Mouse (Mus musculus) heart, postnatal 14 days (tissue): ENCODE measurements at regions not wholly inside any gene's neighbourhood (a gene's known extent, or its start where the extent isn't known, plus 50 kb on each side); places are given as distances from the start of the nearest gene placed in this dataset.
A peak's percentile ranks its signal among the peaks of the same experiment; 100 is the strongest.
"Not testable (repeated sequence)": the region's sequence is repeated elsewhere in the genome, so short reads cannot be mapped to it uniquely, and the experiment has no call there.

Experiments used
- DNase-seq, 2 experiments: peaks; one replicate each; pipeline ENCODE4 v3.0.0; 2021 to 2022
- intact Hi-C: fragments of 180-260 bp; cut with DNase I; formaldehyde crosslinking; loops from one replicate; pipeline ENCODE4 v1.15.1; 2025

DNA sequence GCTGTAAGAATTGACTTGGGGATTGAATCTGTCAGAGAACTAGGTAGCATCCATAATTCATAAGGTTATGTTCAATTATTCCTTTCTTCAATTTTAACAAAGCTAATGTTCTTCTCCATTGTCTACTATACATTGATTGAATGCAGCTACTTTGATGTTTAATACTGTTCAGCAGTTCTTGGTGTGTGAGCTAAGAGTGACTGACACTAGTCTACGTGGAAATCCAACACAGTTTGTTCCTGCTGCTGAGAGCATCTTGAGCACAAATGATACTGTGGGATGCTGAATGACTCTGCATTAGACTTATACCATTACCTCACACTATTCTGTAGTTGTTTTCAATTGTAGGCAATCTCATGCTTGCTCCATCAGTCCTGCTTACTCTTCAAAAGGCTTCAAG lies 249.4 kb upstream of the Akr1e1 start:
- DNase-seq, result no peak
- intact Hi-C loops, result no loop called here

DNA sequence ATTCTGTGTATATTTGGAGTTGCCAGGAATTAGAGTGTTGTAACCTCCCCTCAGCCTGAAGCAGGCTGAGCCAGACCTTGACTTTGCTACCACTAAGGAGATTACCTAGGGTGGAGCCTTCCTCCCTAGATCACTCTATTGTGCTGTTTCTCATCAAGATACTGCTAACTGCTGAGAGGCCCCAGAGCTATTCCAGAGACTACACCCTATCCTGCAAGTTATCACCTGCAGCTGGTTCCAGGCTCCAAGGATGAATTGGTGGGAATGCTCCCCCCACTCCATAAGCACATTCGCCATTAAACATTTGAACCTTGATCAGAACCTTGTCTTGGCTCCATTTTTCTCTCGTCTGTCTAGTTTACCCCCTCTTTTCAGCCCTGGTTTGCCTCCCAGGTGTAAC lies 230.5 kb upstream of the Akr1e1 start:
- intact Hi-C loops, DNase-seq: not testable (repeated sequence)

DNA sequence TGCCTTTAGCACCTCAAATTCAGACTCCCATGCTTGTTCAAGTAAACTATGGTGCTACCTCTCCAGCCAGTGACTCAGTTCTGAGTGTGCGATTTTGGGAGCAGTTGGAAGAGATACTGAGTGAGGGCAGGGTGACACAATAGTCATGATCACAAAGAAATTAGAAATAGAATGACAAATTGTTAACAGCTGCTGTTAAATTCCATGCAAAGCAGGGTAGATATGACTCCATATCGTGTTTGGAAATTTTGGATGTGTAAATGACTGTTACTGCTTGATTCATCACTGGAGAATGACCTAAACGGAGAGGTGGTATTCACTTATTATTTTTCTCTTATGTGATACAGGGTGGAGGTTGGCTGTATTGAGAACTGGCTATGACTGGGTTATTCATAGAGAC lies 217.8 kb upstream of the Akr1e1 start:
- DNase-seq, result no peak
- intact Hi-C loops, result no loop called here

DNA sequence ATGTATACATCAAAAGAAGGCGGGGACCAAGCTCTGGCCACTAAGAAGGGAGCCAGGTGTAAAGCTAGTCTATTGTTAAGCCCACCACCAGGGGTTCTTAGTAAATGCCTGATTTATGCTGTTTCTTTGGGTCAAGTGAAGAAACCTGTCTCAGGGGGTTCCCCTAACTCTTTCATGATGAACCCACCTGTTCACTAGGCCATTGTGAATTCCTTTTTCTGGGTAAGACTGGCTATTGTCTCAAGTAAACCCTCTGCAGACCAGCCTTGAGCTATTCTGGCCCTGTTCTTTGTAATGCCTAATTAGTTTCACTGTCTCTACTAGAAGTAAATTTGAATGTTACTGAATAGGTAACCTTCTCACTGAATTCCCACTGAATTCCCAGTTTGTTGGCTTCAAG lies 216.8 kb upstream of the Akr1e1 start:
- intact Hi-C loops, DNase-seq: not testable (repeated sequence)

DNA sequence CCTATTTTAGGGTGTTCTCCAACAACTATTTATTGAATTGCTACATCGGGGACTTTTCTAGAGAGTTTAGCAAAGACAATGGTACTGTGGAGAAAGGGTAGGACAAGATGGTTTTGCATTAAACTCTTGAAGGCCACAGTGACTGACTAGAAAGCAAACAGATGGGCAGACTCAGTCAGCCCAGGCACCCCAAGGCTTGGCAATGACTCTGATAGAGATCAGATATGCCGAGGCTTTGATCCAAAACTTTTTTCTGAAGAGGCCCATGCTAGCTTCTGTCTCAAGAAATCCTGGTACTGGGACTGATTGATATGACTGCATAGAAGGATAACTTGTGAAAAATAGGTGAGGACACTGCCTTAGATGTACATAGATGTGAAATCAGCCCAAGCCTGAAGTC lies 197.9 kb upstream of the Akr1e1 start:
- intact Hi-C loops, result no loop called here
- DNase-seq, result no peak

DNA sequence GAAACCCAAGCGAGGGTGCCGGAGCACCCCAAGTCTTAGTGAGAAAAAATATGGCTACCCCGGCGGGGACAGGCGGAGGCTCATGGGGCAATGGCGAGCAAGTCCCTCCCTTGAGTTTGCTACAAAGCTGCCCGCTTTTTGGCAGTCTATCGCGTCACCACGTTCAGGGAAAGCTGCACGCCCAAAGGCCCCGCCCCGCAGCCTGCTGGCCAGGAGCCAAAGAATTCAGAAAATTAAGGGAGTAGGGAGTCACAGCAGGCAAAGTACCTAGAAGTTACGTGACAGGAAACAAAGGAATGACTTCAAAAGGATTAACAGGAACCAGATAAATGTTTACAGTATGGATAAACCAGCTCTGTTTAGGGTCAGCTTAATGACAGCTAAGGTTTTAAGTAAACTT lies 191.7 kb upstream of the Akr1e1 start:
- no peak for DNase-seq
- intact Hi-C loops, result no loop called here

DNA sequence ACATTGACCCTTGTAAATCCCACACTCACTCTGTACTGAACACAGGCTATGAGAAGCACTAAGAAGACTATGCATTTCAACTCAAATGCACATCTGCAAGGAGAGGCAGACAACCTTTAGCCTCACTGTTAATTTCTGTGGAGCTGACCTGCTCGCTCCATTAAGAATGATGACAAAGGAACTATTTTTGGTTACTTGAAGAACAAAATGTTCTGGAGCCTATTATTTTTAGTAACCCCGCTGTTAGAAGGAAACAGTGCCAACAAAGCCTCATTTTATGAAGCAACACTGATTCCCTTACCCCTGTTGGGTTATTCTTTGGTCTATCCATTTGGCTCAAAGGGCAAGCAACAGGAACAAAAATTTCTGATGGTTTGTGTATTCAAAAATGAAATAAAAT lies 182.2 kb upstream of the Akr1e1 start:
- no peak for DNase-seq
- intact Hi-C loops, result no loop called here

DNA sequence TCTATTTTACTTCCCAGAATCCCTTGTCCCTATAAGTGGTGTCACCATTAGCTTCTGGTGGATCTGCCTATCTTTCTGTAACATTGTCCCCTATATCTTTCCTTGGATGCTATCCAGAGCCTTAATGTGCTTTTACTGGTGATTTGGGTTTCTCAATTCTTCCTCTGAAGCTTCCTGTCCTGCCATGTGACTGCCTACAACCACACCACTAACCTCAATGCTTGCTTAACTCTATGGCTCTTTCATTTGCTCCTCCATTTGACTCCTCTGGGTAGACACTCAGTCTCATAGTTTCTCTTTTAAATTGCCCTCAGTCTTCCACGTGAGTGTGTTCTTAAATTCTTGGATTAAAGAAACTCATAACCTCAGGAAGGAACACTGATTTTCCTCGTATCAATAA lies 181.4 kb upstream of the Akr1e1 start:
- no peak for DNase-seq
- intact Hi-C loops, result no loop called here

DNA sequence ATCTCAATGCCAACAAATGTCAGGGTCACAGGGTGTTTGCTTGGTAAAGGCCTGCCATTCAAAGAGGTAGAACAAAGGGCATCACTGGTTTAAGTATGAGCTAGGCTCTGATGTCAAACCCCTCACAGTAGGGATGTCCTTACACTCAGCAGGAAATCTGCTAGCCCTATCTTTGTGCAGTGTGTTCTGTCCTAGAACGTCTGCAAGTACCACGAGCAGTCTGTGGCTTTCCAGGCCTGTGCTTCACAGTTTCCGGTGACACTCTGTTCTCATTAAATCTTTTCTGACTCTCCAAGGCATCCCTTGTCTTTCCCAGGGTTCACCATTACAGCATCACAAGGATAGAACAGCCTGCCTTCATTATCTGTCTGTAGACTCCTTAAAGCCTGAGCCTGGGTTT lies 174.3 kb upstream of the Akr1e1 start:
- intact Hi-C loops, result loop anchor here (10.0 kb wide), 1 partner anchor 1762 kb away; the partner anchor contains the start of gene Pitrm1
- DNase-seq, result no peak

DNA sequence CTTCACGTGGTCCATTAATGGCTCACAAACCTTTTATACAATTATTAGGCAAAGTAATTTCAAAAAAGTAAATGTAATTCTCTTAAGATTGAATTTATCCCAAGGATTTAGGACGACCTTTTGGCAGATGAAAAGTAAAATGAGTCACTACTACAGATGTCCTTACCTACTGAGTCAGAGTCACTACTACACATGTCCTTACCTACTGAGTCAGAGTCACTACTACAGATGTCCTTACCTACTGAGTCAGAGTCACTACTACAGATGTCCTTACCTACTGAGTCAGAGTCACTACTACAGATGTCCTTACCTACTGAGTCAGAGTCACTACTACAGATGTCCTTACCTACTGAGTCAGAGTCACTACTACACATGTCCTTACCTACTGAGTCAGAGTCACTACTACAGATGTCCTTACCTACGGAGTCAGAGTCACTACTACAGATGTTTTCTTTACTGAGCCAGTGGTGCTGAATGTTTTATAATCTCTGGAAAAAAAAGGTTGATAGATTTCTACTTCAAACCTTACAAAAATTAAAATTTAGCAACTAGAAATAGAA lies 169.4 kb upstream of the Akr1e1 start:
- intact Hi-C loops, result loop anchor here (10.0 kb wide), 4 partner anchors 156 to 1026 kb away; no protein-coding TSS in a partner anchor
- not testable (repeated sequence) for DNase-seq

DNA sequence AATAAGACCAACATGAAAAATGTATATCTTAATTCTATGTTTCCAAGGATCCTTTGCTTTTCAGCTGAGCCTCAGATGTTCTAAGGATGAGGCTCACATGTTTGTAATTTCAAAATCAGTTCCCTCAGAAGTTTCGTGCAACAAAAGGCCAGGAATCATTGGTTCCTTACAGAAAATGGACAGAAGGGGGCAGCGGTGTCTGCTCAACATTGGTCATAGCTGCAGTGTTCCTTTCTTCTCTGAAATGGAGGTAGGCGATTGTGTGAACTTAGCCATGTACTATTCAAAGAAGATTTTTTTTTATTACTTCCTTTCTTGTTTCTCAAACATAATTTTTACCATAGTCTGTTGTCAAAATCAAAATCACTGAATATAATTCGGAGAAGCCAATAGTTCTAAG lies 167.9 kb upstream of the Akr1e1 start:
- peak; percentile 68 to 78 for DNase-seq
- intact Hi-C loops, result loop anchor here (2.0 to 10.0 kb wide), 5 partner anchors 110 to 1028 kb away; no protein-coding TSS in a partner anchor

DNA sequence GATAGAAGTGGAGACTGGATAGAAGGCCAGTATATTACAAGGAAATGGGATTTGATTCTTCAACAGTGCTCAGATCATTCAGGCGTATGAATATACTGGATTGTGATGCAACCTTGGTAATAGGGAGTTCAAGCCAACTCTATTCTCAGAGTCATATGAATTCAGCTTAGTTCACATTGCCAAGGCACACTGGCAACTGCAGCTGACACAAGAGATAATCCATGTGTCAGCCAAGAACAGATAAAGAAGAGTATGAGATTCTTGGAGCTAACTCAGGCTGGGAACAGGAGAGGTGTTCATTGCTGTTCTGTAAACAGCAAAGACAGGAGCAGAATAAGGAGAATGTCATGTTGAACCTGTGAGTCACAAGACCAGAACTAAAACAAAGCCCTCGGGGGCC lies 163.3 kb upstream of the Akr1e1 start:
- intact Hi-C loops, result loop anchor here (5.0 to 10.0 kb wide), 6 partner anchors 162 to 1090 kb away; partner anchors contain the start of gene Klf6
- peak; percentile 12 to 14 for DNase-seq

DNA sequence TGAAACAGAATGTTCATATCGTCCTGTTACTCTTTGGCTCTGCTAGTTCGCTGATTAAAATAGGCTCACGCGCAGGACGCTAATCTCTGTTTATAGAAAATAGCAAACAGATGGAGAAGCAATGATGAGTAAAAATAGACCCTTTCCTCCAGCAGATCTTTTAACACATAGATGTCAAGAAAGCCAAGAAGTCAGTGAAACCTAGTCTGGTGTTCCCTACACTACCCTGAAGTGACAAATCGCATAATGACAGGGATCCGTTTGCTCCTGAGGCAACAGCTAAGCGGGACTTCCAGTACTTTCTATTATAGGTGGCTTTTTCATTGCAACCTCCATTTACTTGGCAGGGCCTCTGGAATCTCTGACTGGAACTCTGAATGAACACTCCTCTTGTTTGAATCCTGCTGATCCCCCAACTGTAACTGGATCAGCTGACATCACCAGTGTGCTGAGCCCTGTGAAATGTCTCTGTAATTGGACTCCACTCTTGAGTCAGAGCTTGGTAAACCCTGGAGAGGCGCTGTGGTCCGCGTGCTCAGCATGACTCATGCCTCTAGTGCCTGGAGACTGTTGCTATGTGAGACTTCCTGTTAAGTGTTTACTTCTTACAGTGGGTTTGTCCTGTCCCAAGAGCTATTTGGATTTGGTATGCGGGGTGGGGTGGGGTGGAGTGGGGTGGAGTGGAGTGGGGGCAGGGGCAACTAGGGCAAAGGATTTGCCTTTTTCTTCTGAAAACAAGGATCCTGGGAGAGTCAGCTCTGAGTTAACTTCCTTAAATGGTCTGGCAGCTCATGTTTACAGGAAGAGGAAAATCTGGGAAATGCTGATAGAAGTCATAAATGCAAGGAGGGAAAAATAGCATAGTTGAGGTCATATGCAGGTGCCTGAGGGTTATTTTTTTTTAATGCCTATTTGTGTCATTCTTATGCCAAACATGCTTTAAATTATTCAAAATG lies 162.4 kb upstream of the Akr1e1 start:
- peak; percentile 74 to 80 for DNase-seq
- intact Hi-C loops, result loop anchor here (5.0 to 10.0 kb wide), 6 partner anchors 163 to 1091 kb away; partner anchors contain the start of gene Klf6

DNA sequence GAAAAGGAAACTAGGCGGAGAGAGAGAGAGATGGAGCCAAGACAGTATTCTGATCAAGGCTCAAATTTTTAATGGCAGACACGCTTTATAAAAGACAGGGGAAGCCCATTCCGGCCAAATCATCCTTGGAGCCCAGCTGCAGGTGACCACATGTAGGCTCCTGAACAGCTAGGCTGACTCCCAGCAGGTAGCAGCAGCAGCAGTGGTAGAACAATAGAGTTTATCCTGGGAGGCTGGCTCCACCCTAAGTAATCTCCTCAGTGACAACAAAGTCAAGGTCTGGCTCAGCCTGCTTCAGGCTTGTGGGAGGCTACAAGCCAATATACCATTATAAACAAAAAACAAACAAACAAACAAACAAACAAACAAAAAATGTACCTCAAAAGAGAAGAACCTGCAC lies 151.0 kb upstream of the Akr1e1 start:
- intact Hi-C loops, result no loop called here
- no peak for DNase-seq

DNA sequence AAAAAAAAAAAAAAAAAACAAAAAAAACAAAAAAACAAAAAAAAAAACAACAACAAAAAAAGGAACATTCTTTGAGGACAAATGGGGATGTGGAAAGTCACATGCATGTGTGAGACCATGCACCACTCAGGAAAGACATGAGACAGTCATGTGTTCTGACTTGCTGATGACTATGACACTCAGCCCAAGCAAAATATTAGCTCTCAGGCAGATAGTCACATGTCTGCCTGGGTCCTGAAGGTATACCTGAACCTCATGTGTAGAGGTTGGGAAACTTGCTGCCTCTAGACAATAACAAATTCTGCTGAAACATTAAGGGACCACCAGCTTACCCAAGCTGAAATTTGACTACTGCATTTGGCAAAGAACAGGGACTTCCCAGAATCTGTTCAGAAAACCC lies 147.6 kb upstream of the Akr1e1 start:
- intact Hi-C loops, result no loop called here
- no peak for DNase-seq

DNA sequence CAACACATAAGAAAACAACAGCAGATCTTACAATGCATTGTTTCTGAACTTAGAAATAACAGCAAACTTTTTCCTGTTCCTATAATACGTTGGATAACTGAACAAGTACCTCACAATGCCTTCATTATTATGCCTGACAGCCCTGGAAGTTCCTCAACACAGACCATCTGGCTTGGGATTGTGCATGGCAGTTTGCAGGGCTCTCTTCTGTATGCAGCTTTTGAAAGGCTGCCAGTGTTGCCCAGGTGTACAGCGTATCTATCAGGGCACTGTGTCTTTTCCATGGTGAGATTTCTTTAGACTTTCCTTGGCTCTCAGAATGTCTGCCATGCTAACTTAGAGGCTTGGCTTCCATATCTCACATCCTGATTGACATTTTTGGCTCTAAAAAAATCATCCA lies 134.0 kb upstream of the Akr1e1 start:
- DNase-seq, result no peak
- intact Hi-C loops, result no loop called here

DNA sequence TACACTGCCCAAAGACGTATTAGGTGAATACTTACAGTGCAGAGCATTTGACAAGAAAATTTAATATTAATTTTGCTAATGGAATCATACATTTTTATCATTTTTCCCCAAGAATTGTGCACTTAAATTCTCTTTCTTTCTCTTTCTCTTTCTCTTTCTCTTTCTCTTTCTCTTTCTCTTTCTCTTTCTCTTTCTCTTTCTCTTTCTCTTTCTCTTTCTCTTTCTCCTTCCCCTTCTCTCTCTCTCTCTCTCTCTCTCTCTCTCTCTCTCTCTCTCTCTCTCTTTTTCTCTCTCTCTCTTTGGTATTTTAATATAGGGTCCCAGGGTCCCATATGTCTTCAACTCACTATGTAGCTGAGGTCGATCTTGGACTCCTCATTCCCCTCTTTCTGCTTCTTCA lies 107.3 kb upstream of the Akr1e1 start:
- intact Hi-C loops, DNase-seq: not testable (repeated sequence)

DNA sequence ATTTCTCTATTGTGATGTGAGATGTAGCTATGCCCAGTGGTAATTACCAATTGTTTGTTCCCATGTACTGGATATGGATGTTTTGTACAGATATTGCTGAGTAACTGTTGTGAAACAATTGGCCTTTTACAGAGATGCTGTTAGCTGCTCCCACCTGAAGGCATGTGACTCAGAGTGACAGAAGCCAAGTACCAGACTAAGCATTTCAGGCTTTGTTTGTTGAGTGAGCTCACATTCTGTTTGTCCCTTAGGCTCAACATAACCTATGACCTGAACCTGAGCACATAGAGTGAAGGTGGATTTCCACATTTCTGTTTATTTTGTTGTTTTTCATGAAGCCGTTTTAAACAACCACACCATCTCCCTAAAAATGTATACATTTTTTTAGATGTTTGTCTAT lies 105.8 kb upstream of the Akr1e1 start:
- DNase-seq, result no peak
- intact Hi-C loops, result no loop called here

DNA sequence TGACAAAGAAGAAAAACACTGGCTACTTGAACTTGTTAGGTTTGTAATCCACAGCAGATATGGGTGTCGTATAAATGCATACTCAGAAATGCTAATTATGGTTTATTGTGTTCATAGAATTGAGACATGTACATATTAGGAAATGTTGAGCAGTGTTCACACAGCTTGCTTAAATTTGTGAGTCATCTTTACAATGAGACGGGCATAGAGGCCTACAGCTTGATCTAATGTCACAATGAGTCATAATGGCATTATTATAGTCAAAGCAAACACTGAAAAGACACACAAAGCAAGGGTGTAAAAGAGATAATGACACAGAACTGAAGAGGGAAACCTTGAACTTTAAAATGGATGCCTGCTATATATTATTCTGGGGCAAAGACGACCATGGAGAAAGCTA lies 103.7 kb upstream of the Akr1e1 start:
- DNase-seq, result no peak
- intact Hi-C loops, result no loop called here

DNA sequence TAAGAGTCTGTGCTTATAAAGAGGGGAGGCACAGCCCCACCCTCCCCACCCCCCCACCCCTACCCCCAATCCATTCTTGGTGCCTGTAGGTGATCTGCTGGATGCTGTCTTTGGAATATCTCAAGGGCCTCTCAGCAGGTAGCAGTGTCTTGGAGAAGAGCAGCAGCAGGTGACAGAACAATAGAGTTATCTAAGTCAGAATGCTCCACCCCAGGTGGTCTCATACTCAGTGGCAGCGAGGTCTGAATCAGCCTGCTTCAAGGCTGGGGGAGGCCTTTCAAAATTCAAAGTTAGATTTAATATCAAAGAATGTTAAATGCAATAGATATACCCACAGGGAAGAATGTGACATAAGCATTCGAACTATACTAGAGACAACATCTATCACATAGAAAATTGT lies 90.6 kb upstream of the Akr1e1 start:
- DNase-seq, intact Hi-C loops: not testable (repeated sequence)

DNA sequence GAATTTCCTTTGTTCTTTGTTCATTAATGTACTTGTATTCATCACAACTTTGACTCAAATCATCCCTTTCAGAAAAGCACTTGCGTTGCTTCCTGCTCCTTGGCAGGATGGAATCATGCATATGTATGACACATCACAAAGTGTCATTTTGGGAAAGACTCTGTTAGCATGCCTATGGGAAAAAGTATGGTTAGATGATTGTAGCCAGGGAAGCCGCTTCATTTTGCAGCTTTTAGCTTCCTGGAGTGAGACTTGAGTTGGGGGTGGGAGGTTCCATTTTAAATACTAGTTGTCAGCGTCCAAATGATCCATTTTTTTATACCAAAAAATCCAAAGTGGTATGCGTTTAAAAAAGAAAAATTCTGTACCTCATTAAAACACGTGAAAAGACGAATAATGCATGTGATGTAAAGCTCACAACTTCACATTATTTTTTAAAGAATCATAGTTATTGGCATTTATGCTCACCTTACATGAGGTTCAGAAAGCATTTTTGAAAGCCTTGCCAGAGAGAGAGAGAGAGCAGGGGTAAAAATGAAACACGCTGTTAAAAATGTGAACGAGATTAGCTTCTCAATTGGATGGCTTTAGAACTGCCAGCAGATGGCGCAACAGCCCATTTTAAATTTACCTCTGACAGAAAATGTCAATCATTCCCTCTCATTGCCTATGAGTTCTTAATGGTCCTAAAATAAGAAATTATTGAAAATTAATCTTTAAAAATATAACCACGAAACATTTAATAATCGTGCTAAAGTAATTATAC lies 57.6 kb upstream of the Akr1e1 start:
- DNase-seq, result peak; percentile 75 to 79
- intact Hi-C loops, result loop anchor here (2.0 to 10.0 kb wide), 8 partner anchors 110 to 1866 kb away; partner anchors contain the start of gene Klf6
